Mouse (Mus musculus) embryonic fibroblast, embryonic 13.5 days (primary cell): ENCODE measurements at regions not wholly inside any gene's neighbourhood (a gene's known extent, or its start where the extent isn't known, plus 50 kb on each side); places are given as distances from the start of the nearest gene placed in this dataset.

Experiments used
- CTCF ChIP-seq: IDR thresholded peaks from 2 replicates; pipeline ENCODE4 v1.5.1; 2011; ENCODE audit warnings: mild to moderate bottlenecking, control low read depth, low read length, moderate library complexity, borderline replicate concordance; ENCODE audit not compliant: insufficient read depth
- POLR2A ChIP-seq: IDR thresholded peaks from 2 replicates; pipeline ENCODE4 v1.6.1; 2011; ENCODE audit warnings: low read depth, mild to moderate bottlenecking, control low read depth, low read length, moderate library complexity

- TF ChIP-seq POLR2A (no peak), CTCF (no peak)
Observed at GRCm38 (mm10) chr8:117856121-117856520, 54.4 kb upstream of the Mphosph6 start.
